Mouse (Mus musculus) lung, embryonic 16.5 days (tissue): ENCODE data around the gene Itpa. TPM values are rescaled to one million over a fixed set of nuclear protein-coding genes. Genes with fewer than 3 reads are reported as not detected.

ENCODE experiments used
- ATAC-seq: fragments of 200-750 bp; cut with Nextera tagmentation; 2 replicates; pipeline ENCODE4 v1.8.0; 2017; ENCODE audit warnings: low read depth, mild to moderate bottlenecking, moderate library complexity
- H3K27ac ChIP-seq: fragments of 300-500 bp; sonication (generic); 2 replicates; pipeline ENCODE4 v1.5.1; 2014; ENCODE audit warnings: mild to moderate bottlenecking, control low read depth, low read length
- H3K27me3 ChIP-seq: fragments of 300-500 bp; sonication (generic); 2 replicates; pipeline ENCODE4 v1.6.1; 2014; ENCODE audit warnings: low read depth, low read length, mixed read lengths; ENCODE audit not compliant: control insufficient read depth, insufficient read depth
- H3K36me3 ChIP-seq: fragments of 300-500 bp; sonication (generic); 2 replicates; pipeline ENCODE4 v1.6.1; 2014; ENCODE audit warnings: low read length; ENCODE audit not compliant: control insufficient read depth, insufficient read depth
- H3K4me1 ChIP-seq: fragments of 300-500 bp; sonication (generic); replicated peaks from 2 replicates; pipeline ENCODE4 v1.6.1; 2014; ENCODE audit warnings: low read length, mixed read lengths; ENCODE audit not compliant: control insufficient read depth, insufficient read depth
- H3K4me2 ChIP-seq: fragments of 300-500 bp; sonication (generic); 2 replicates; pipeline ENCODE4 v1.6.1; 2014; ENCODE audit warnings: low read depth, low read length, control low read depth
- H3K4me3 ChIP-seq: fragments of 300-500 bp; sonication (generic); 2 replicates; pipeline ENCODE4 v1.5.1; 2014; ENCODE audit warnings: mild to moderate bottlenecking, low read length, control low read depth
- H3K9ac ChIP-seq: fragments of 300-500 bp; sonication (generic); 2 replicates; pipeline ENCODE4 v1.6.1; 2014; ENCODE audit warnings: low read length, control low read depth
- H3K9me3 ChIP-seq: fragments of 300-500 bp; sonication (generic); 2 replicates; pipeline ENCODE4 v1.6.1; 2016; ENCODE audit warnings: low read length; ENCODE audit not compliant: control insufficient read depth
- WGBS: fragments of 180-500 bp; shearing (Covaris S2); extraction: QIAGEN DNeasy Blood & Tissue Kit; methylation state at CpG from one replicate; pipeline ENCODE4 v1.1.7; 2014; 5-methylcytosine and 5-hydroxymethylcytosine counted together
- polyA plus RNA-seq: library from polyadenylated mRNA; unstranded; fragments of >200 nt; fragmentation: Nextera tagmentation; extraction: Ambion mirVana; gene quantifications from 2 replicates; pipeline ENCODE4 v1.2.1, GENCODE M21; 2015

Gene Itpa
- polyA plus RNA-seq, 1 experiment from 2014 or later: 95.9 TPM

GRCm38 (mm10) chr2:130679154-130679553 is 11.7 kb downstream of the Itpa start:
- Histone ChIP-seq H3K4me3 (no peak overlapping the region), H3K4me1 (no peaks in the 10 kb centered on the region), H3K27ac (no peak overlapping the region), H3K9me3 (no peaks in the 10 kb centered on the region), H3K9ac (no peak overlapping the region), H3K36me3 (peaks cover 47% of the 10 kb centered on the region), H3K4me2 (no peak overlapping the region), H3K27me3 (no peaks in the 10 kb centered on the region)
- 87% methylated on average over 12 of the region's 12 CpGs for WGBS
- ATAC-seq: no peak

GRCm38 (mm10) chr2:130679899-130680298 is 12.5 kb downstream of the Itpa start:
- no peak for ATAC-seq
- no peak overlapping the region for H3K4me3 ChIP-seq
- H3K27ac ChIP-seq: no peak overlapping the region
- H3K36me3 ChIP-seq: peaks cover 42% of the 10 kb centered on the region
- no peaks in the 10 kb centered on the region for H3K4me1 ChIP-seq
- H3K27me3 ChIP-seq: no peaks in the 10 kb centered on the region
- no peak overlapping the region for H3K9ac ChIP-seq
- WGBS: 94% methylated on average over 6 of the region's 6 CpGs
- H3K9me3 ChIP-seq: no peaks in the 10 kb centered on the region
- H3K4me2 ChIP-seq: no peak overlapping the region

GRCm38 (mm10) chr2:130681531-130681930 is 14.1 kb downstream of the Itpa start:
- H3K4me1 ChIP-seq: no peaks in the 10 kb centered on the region
- H3K4me2 ChIP-seq: no peak overlapping the region
- no peak overlapping the region for H3K4me3 ChIP-seq
- ATAC-seq: no peak
- no peaks in the 10 kb centered on the region for H3K9me3 ChIP-seq
- no peak overlapping the region for H3K9ac ChIP-seq
- peaks cover 34% of the 10 kb centered on the region for H3K36me3 ChIP-seq
- H3K27me3 ChIP-seq: no peaks in the 10 kb centered on the region
- no peak overlapping the region for H3K27ac ChIP-seq
- 79% methylated on average over 3 of the region's 3 CpGs for WGBS

- no peak for ATAC-seq
- Histone ChIP-seq H3K9ac (no peak overlapping the region), H3K27ac (no peak overlapping the region), H3K4me2 (no peak overlapping the region), H3K36me3 (peaks cover 4% of the 10 kb centered on the region), H3K4me1 (no peaks in the 10 kb centered on the region), H3K27me3 (no peaks in the 10 kb centered on the region), H3K9me3 (no peaks in the 10 kb centered on the region), H3K4me3 (no peak overlapping the region)
- whole genome bisulfite sequencing: 77% methylated on average over 9 of the region's 9 CpGs
Observed at GRCm38 (mm10) chr2:130685426-130685825, 18.0 kb downstream of the Itpa start.

- Histone ChIP-seq H3K4me1 (no peaks in the 10 kb centered on the region), H3K36me3 (no peaks in the 10 kb centered on the region), H3K27ac (no peak overlapping the region), H3K27me3 (no peaks in the 10 kb centered on the region), H3K9me3 (no peaks in the 10 kb centered on the region), H3K4me3 (no peak overlapping the region), H3K9ac (no peak overlapping the region), H3K4me2 (no peak overlapping the region)
- no peak for ATAC-seq
- WGBS: 68% methylated on average over 2 of the region's 2 CpGs
Observed at GRCm38 (mm10) chr2:130689011-130689410, 21.6 kb downstream of the Itpa start.

GRCm38 (mm10) chr2:130693563-130693962 is 26.2 kb downstream of the Itpa start:
- no peak overlapping the region for H3K9ac ChIP-seq
- 35% methylated on average over 3 of the region's 3 CpGs for WGBS
- H3K27me3 ChIP-seq: peaks cover 32% of the 10 kb centered on the region
- H3K4me3 ChIP-seq: no peak overlapping the region
- ATAC-seq: no peak
- no peaks in the 10 kb centered on the region for H3K9me3 ChIP-seq
- peaks cover 9% of the 10 kb centered on the region for H3K4me1 ChIP-seq
- no peak overlapping the region for H3K4me2 ChIP-seq
- no peaks in the 10 kb centered on the region for H3K36me3 ChIP-seq
- no peak overlapping the region for H3K27ac ChIP-seq

GRCm38 (mm10) chr2:130696700-130697152 is 29.3 kb downstream of the Itpa start:
- H3K36me3 ChIP-seq: no peaks in the 10 kb centered on the region
- ATAC-seq: peak; percentile 51
- peaks cover 9% of the 10 kb centered on the region for H3K4me1 ChIP-seq
- H3K27ac ChIP-seq: no peak overlapping the region
- H3K4me2 ChIP-seq: peak overlapping the region; percentile 100
- H3K27me3 ChIP-seq: peaks cover 38% of the 10 kb centered on the region
- H3K4me3 ChIP-seq: peak overlapping the region; percentile 67
- H3K9ac ChIP-seq: peak overlapping the region; percentile 61
- H3K9me3 ChIP-seq: no peaks in the 10 kb centered on the region
- WGBS: 1% methylated on average over 31 of the region's 31 CpGs

GRCm38 (mm10) chr2:130697153-130697810 is 29.9 kb downstream of the Itpa start, which contains the start of gene Slc4a11:
TSS of gene Slc4a11 (minus strand) at chr2:130697519.
- no peaks in the 10 kb centered on the region for H3K36me3 ChIP-seq
- no peaks in the 10 kb centered on the region for H3K9me3 ChIP-seq
- peak; percentile 81 for ATAC-seq
- H3K27me3 ChIP-seq: peaks cover 38% of the 10 kb centered on the region
- peak within 1 kb of the TSS; percentile 100 for H3K4me2 ChIP-seq
- WGBS: under 1% methylated on average over 61 of the region's 65 CpGs
- no peak within 1 kb of the TSS for H3K27ac ChIP-seq
- peak within 1 kb of the TSS; percentile 61 for H3K9ac ChIP-seq
- H3K4me3 ChIP-seq: peak within 1 kb of the TSS; percentile 67
- H3K4me1 ChIP-seq: peaks cover 9% of the 10 kb centered on the region

GRCm38 (mm10) chr2:130697821-130698266 is 30.4 kb downstream of the Itpa start:
- Histone ChIP-seq H3K27ac (no peak overlapping the region), H3K4me1 (peaks cover 9% of the 10 kb centered on the region), H3K4me2 (peak overlapping the region; percentile 100), H3K9ac (peak overlapping the region; percentile 61), H3K36me3 (no peaks in the 10 kb centered on the region), H3K9me3 (no peaks in the 10 kb centered on the region), H3K4me3 (peak overlapping the region; percentile 67), H3K27me3 (peaks cover 38% of the 10 kb centered on the region)
- WGBS: 8% methylated on average over 14 of the region's 14 CpGs
- peak; percentile 11; the same call in 1 of the 2 replicates for ATAC-seq
